Mouse (Mus musculus) right cerebral cortex, postnatal 4 days (tissue): ENCODE data around the gene Tpx2.

Experiments used
- DNase-seq: peaks from one replicate; pipeline ENCODE4 v3.0.0-alpha.2; 2022

Tpx2 gene

GRCm38 (mm10) chr2:152878239-152878638, 30.5 kb downstream of the Tpx2 start:
- DNase-seq, result no peak

- no peak for DNase-seq
Observed at GRCm38 (mm10) chr2:152880898-152881297, 33.1 kb downstream of the Tpx2 start.

- no peak for DNase-seq
Observed at GRCm38 (mm10) chr2:152884101-152884645, 36.4 kb downstream of the Tpx2 start.

GRCm38 (mm10) chr2:152887230-152887629, 39.5 kb downstream of the Tpx2 start:
- no peak for DNase-seq

- DNase-seq, result no peak
Observed at GRCm38 (mm10) chr2:152888774-152889173, 41.0 kb downstream of the Tpx2 start.

- no peak for DNase-seq
Observed at GRCm38 (mm10) chr2:152895834-152896233, 48.1 kb downstream of the Tpx2 start.

GRCm38 (mm10) chr2:152896926-152897325, 49.2 kb downstream of the Tpx2 start:
- DNase-seq, result no peak

- DNase-seq, result no peak
Observed at GRCm38 (mm10) chr2:152899011-152899410, 51.2 kb downstream of the Tpx2 start.

- DNase-seq, result no peak
Observed at GRCm38 (mm10) chr2:152901296-152901695, 53.5 kb downstream of the Tpx2 start.

- no peak for DNase-seq
Observed at GRCm38 (mm10) chr2:152902658-152903057, 54.9 kb downstream of the Tpx2 start.

- no peak for DNase-seq
Observed at GRCm38 (mm10) chr2:152903586-152903985, 55.8 kb downstream of the Tpx2 start.

- no peak for DNase-seq
Observed at GRCm38 (mm10) chr2:152904127-152904643, 56.4 kb downstream of the Tpx2 start.

GRCm38 (mm10) chr2:152905036-152905829, 57.5 kb downstream of the Tpx2 start:
- DNase-seq, result no peak

GRCm38 (mm10) chr2:152906274-152907037, 58.7 kb downstream of the Tpx2 start:
- peak; percentile 27 for DNase-seq

- DNase-seq, result peak; percentile 22
Observed at GRCm38 (mm10) chr2:152907114-152907943, 59.6 kb downstream of the Tpx2 start.

GRCm38 (mm10) chr2:152909848-152910247, 62.1 kb downstream of the Tpx2 start:
- no peak for DNase-seq

- no peak for DNase-seq
Observed at GRCm38 (mm10) chr2:152911031-152911430, 63.3 kb downstream of the Tpx2 start, which contains the start of gene Mylk2. Mylk2 (plus strand) TSS chr2:152911352.

- DNase-seq, result no peak
Observed at GRCm38 (mm10) chr2:152911432-152911831, 63.7 kb downstream of the Tpx2 start.

- no peak for DNase-seq
Observed at GRCm38 (mm10) chr2:152913471-152913870, 65.7 kb downstream of the Tpx2 start.

- DNase-seq, result peak; percentile 83
Observed at GRCm38 (mm10) chr2:152914310-152915120, 66.8 kb downstream of the Tpx2 start.

GRCm38 (mm10) chr2:152915453-152915852, 67.7 kb downstream of the Tpx2 start:
- DNase-seq, result no peak

GRCm38 (mm10) chr2:152916111-152916510, 68.3 kb downstream of the Tpx2 start:
- no peak for DNase-seq
